Mouse (Mus musculus) embryo, embryonic 11.5 days (tissue): ENCODE measurements around the gene Borcs6.
"Not testable (repeated sequence)": the region's sequence is repeated elsewhere in the genome, so short reads cannot be mapped to it uniquely, and the experiment has no call there.

ENCODE experiments used
- DNase-seq: peaks from one replicate; pipeline ENCODE4 v3.0.0-alpha.2; 2012; ENCODE audit warnings: low read depth, low spot score

Borcs6 gene

DNA sequence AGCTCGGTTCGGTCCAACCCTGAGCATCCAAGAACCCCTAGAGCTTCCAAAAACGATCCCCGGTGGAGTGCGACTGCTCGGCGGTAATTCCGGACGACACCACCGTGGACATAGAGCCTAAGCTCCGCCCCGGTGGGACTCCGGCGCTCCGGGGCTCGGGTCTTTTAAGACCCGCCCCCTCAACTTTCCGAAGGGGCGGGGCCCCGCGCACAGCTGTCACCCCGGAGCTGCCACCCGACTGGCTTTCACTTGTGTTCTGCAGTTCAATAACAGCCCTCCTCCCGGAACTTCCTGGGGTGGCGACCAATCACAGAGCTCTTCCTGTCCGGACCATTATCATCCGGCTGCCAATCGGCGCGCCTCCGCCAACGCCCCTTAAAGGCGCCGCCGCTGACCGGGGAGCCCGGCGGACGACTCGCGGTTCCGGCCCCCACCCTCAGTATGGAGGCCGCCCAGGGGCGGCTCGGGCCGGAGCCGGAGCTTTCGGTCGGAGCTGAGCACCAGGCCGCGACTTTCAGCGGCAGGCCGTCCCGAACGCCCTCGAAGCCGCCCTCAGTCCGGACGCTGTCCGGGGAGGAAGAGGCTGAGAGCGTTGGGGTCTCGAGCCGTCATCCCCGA lies at the start of gene Borcs6:
Gene Borcs6 (plus strand): TSS at position 361 of the 618 bp plus-strand sequence.
- peak; percentile 90 for DNase-seq

DNA sequence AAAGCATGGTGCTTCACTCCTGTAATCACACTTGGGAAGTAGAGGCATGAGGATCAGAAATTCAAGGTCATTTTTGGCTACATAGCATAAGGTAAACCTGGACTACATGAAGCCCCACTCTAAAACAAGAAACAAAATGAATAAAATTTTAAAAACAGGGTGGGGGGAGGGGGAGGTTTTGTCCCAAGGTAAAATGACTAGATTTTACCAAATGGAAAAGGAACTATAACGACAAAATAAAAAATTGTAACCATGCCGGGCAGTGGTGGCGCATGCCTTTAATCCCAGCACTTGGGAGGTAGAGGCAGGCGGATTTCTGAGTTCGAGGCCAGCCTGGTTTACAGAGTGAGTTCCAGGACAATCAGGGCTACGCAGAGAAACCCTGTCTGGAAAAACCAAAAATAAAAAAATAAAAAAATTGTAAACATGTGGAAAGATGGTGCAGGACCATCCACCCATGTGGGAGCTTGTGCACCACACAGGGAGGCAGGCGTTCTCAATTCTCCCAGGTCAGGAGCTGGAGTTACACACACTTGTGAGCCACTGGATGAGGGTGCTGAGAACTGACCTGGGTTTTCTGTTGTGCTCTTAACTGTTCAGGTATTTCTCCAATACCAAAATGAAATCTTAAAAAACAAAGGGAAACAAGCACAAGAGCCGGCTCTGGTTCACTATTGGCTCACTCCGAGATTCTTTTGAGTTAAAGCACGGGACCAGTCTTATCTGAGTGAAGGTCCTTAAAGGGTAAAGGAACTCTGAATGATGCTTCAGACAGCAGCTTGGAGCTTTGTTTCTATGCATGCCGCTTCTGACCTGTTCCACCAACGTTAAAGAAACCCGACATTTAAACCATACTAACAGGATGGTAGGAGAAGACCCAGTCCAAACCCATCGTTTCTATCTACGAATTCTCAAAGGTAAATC lies 48.9 kb upstream of the Borcs6 start:
- no peak for DNase-seq

GRCm38 (mm10) chr11:69011445-69011844 lies 48.1 kb upstream of the Borcs6 start:
- not testable (repeated sequence) for DNase-seq

DNA sequence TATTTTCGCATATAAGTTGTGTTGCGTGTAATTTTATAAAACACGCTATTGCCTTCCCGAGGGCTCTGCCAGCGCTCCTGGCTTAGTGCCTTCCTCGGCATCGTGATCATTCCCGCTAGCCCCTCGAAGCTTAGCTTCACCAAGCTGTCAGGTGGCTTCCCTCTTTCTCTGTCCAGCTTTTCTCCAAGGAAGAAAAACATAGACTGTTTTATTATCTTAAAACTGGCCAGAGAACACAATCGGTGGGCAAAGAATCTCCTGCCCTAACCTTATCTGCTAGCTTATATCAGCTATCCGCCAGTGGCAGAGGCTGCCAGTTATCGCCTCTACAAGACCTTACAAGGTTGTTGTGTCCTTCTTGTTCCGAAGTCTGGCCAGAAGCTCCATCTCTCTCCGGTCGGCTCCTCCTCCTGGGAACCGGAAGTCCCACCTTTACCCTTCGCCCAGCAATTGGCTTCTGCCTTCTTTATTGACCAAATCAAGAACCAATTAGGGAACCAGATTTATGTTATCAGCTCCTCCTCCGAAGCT lies 47.4 kb upstream of the Borcs6 start:
- peak; percentile 73 for DNase-seq

- DNase-seq = peak; percentile 92
These were observed 43.7 kb upstream of the Borcs6 start, which contains the start of gene Ctc1 for GRCm38 (mm10) chr11:69015644-69016441. Gene Ctc1, plus strand, starts transcription at chr11:69015911.

DNA sequence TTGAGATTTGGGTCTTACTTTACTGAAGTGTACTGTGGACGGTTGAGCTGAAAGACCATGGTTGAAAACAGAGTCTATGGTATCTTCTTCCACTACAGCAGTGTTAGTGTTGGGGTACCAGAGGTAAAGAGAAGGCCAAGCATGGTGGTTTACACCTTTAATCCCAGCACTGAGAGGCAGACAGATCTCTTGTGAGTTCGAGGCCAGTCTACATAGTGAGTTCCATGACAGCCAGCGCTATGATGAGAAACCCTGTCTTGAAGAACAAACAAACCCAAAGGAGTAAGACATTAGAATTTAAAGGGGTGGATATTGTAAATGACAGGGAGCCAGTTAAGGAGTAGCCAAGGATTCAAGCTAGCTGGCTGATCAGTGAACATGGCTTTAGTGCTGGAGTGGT lies 42.8 kb upstream of the Borcs6 start:
- no peak for DNase-seq

DNA sequence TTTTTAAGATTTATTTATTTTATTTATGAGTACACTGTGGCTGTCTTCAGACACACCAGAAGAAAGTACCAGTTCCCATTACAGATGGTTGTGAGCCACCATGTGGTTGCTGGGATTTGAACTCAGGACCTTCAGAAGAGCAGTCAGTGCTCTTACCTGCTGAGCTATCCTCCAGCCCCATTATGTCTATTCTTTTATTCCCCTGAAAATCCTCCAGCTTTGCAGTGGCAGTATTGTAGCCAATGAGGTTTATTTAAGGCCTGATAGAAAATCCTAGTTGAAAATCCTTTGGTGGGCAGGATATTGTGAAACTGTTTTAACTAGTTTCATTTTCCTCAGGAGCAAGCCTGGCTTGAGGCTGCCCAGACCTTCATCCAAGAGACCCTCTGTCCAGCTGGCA lies 38.8 kb upstream of the Borcs6 start:
- DNase-seq = no peak

- no peak for DNase-seq
These were observed 33.0 kb upstream of the Borcs6 start for GRCm38 (mm10) chr11:69026562-69026961.

- no peak for DNase-seq
These were observed 30.7 kb upstream of the Borcs6 start for GRCm38 (mm10) chr11:69028805-69029204.

DNA sequence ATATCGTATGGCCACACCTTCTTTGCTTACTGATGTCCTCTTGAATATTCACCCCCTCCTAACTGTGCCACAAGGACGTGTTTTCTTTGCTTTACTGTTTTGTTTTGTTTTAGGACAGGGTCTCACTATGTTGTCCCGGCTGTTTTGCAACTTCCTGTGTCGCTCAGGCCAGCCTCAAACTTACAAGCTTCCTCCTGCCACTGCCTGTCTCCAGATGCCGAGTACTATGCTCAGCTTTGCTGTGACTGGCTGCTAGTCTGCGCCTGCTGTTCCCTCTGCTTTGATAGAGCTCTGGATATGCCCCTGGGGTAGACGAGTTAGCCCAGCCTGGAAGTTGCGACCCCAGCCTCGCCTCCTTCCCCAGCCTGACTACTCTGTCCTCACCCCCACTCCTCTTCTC lies 26.0 kb upstream of the Borcs6 start:
- no peak for DNase-seq

GRCm38 (mm10) chr11:69034585-69034984 lies 24.9 kb upstream of the Borcs6 start:
- no peak for DNase-seq

DNA sequence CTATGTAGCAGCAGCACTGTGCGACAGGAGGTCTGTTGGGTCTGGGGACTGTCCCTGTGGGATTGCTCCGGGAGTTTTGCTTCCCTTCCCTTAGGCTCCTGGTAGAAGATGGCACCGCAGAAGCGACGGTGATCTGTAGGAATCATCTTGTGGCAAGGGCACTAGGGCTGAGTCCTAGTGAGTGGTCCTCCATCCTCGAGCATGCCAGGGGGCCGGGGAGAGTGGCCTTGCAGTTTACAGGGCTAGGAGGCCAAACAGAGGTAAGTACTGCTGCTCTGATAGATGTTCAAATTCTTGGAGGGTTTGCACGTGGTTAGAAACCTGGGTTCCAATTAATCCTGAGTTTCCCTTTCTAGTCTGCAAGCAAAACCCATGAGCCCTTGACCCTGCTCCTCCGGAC lies 24.1 kb upstream of the Borcs6 start:
- DNase-seq = no peak

DNA sequence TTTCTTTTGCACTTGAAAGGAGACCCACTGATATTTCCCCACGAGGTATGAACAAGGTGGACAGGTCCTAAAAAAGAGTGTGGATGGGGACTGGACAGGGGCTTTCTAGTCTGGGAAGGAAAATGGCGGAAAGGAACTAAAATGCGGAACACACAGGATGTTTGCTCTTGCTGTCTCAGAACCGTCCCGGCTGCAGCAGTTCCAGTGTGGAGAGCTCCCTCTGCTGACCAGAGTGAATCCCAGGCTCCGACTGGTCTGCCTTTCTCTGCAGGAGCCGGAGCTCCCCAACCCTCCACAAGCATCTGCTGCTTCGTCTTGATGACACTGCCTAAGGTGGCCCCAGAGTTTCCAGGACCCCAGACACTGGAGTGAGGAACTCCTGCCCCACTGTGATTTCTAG lies 23.7 kb upstream of the Borcs6 start:
- peak; percentile 81 for DNase-seq

DNA sequence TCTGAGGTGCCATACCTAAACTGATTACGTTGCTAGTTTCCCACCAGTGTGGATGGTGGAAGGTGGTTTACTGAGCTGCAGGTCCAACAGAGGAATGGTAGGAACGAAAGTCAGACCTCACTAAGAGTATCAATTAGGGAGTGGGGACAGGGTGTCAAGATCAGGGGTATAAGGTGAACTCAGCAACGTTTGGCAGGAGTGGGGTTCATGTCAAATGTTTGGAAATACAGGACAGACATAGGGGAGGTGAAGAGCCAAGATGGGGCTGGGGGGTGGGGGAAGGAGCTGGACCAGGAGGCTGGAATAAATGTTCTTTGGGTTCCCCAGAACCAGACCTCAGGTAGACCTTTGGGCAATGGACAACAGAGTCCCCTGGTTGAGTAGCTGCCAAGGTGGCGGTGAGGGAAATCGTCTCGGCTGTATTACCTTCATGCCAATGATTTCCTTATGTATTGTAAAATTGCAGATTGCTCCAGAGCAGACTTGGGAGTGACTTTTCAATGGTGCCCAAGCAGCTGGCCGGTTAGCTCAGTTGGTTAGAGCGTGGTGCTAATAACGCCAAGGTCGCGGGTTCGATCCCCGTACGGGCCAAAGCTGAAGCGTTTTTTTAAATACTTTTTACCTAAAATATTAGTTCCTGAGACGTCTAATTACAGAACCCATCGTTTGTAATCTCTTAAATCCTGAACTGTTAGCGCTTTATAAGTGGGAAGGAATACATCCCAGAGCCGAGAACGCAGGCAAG lies 22.9 kb upstream of the Borcs6 start:
- peak; percentile 81 for DNase-seq

DNA sequence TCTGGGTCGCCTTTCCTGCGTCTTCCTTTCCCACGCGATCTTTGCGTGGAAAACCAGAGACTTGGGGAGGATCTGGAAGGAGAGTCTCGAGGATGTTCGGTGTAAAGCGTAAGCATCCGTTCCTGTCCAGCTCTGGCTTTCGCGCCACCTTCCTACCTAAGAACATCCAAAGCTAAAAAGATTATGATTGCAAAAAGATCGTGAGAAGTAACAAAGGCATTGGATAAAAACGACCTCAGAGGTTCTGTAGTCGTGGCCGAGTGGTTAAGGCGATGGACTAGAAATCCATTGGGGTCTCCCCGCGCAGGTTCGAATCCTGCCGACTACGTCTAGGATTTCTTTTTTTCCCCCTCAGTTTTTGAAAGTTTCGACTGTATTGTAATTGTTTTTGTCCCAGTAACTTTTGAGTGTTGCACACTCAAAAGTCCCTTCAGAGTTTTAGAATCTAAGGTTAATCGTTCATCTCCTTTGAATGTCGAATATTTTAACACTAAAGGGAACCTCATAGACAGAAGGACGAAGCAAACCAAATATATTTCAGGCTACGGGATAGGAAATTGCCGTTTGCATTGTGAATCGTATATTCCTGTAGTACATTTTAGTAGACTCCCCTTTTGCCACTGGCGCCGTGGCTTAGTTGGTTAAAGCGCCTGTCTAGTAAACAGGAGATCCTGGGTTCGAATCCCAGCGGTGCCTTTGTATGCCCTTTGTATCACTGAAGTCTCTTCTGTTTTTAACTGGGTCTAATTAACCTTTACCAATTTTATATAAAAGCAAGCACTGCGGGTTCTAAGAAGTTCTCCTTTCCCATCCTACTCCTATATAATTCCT lies 22.1 kb upstream of the Borcs6 start:
- DNase-seq = peak; percentile 82

GRCm38 (mm10) chr11:69038173-69038572 lies 21.3 kb upstream of the Borcs6 start:
- no peak for DNase-seq

DNA sequence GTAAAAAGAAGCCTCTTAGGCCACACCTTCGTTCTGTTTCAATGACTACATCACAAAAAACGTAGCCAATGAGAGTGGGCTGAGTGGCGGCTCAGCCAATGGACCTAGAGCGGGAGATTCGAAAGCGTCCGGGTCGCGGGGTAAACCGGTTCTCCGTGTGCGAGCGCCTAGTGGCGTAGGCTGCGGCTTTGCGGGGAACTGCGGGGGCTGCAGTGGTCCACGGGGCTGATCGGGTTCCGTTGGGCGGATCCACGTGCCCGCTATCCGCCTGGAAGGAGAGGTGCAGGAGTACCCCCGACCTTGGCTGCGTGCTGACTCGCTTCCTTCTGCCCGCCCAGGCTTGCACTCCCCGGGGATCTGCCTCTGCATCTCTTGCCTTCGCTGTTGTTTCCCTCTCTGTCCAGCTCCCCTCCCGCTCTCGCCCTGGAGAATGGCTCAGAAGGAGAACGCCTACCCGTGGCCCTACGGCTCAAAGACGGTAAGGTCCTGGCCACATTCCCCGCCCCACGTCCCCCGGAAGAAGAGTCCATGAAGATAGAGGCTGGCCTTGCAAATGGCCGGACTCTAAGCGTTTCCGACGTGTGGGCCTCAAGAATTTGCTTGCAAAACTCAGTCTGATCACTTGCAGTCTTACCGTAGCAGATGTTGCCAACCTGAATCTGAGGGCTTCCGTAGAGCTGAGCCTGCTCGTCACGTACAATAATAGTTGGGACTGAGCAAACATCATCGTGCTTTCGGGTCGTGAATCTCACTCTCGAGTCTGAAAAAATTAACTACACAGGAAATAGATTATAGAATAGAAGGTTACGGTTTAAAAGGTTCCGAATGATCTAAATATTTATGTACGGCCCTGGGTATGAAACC lies 13.8 kb upstream of the Borcs6 start, which contains the start of gene Aurkb:
Gene Aurkb (plus strand): TSS at position 117 of the 864 bp plus-strand sequence.
- DNase-seq = peak; percentile 79

- no peak for DNase-seq
These were observed 13.1 kb upstream of the Borcs6 start for GRCm38 (mm10) chr11:69046395-69046774.

- DNase-seq = no peak
These were observed 11.9 kb upstream of the Borcs6 start for GRCm38 (mm10) chr11:69047592-69047991.
